Mouse (Mus musculus) intestine, postnatal 0 days (tissue): Measurements from ENCODE around the gene Olfr1395. TPM values are rescaled to one million over a fixed set of nuclear protein-coding genes. Genes with fewer than 3 reads are reported as not detected.

Experiments
- ATAC-seq: fragments of 200-750 bp; cut with Nextera tagmentation; 2 replicates; pipeline ENCODE4 v1.8.0; 2017; ENCODE audit warnings: mild to moderate bottlenecking, moderate TSS enrichment, moderate library complexity
- H3K27ac ChIP-seq: fragments of 300-500 bp; sonication (generic); 2 replicates; pipeline ENCODE4 v1.5.1; 2014; ENCODE audit warnings: mild to moderate bottlenecking, low read depth, low read length, moderate library complexity
- H3K27me3 ChIP-seq: fragments of 300-500 bp; sonication (generic); replicated peaks from 2 replicates; pipeline ENCODE4 v1.6.1; 2014; ENCODE audit warnings: low read length, mixed read lengths; ENCODE audit not compliant: control insufficient read depth, insufficient read depth
- H3K36me3 ChIP-seq: fragments of 300-500 bp; sonication (generic); 2 replicates; pipeline ENCODE4 v1.6.1; 2014; ENCODE audit warnings: mild to moderate bottlenecking, moderate library complexity; ENCODE audit not compliant: control insufficient read depth, insufficient read depth
- H3K4me1 ChIP-seq: fragments of 300-500 bp; sonication (generic); replicated peaks from 2 replicates; pipeline ENCODE4 v1.6.1; 2014; ENCODE audit warnings: antibody characterized with exemption, low read length, mixed read lengths; ENCODE audit not compliant: control insufficient read depth, insufficient read depth
- H3K4me2 ChIP-seq: fragments of 300-500 bp; sonication (generic); replicated peaks from 2 replicates; pipeline ENCODE4 v1.6.1; 2014; ENCODE audit warnings: low read depth, mild to moderate bottlenecking, moderate library complexity
- H3K4me3 ChIP-seq: fragments of 300-500 bp; sonication (generic); 2 replicates; pipeline ENCODE4 v1.5.1; 2014; ENCODE audit warnings: low read depth, low read length
- H3K9ac ChIP-seq: fragments of 300-500 bp; sonication (generic); 2 replicates; pipeline ENCODE4 v1.6.1; 2014; ENCODE audit warnings: mild to moderate bottlenecking, low read depth, low read length
- H3K9me3 ChIP-seq: fragments of 300-500 bp; sonication (generic); 2 replicates; pipeline ENCODE4 v1.6.1; 2016; ENCODE audit warnings: mixed run types; ENCODE audit not compliant: control insufficient read depth
- CTCF ChIP-seq: sonication (generic); IDR thresholded peaks from 2 replicates; pipeline ENCODE4 v1.5.1; 2016; ENCODE audit warnings: low read depth, mild to moderate bottlenecking, control low read depth, antibody characterized with exemption, moderate library complexity
- WGBS: fragments of 180-500 bp; shearing (Covaris S2); extraction: QIAGEN DNeasy Blood & Tissue Kit; methylation state at CpG from one replicate; pipeline ENCODE4 v1.1.7; 2014; 5-methylcytosine and 5-hydroxymethylcytosine counted together
- polyA plus RNA-seq: library from polyadenylated mRNA; unstranded; fragments of >200 nt; fragmentation: Nextera tagmentation; extraction: Ambion mirVana; gene quantifications from 2 replicates; pipeline ENCODE4 v1.2.1, GENCODE M21; 2015

The Olfr1395 gene
- polyA plus RNA-seq, 1 experiment from 2014 or later, result not detected

- Histone ChIP-seq H3K4me2 (no peak overlapping the region), H3K4me3 (no peak overlapping the region), H3K27me3 (no peaks in the 10 kb centered on the region), H3K27ac (no peak overlapping the region), H3K4me1 (0 out of 2 replicates have a peak, but pooled peaks cover 3% of the 10 kb centered on the region), H3K9ac (no peak overlapping the region), H3K9me3 (no peaks in the 10 kb centered on the region), H3K36me3 (no peaks in the 10 kb centered on the region)
- peak; percentile 56; the same call in 1 of the 2 replicates for ATAC-seq
- TF ChIP-seq CTCF, result peak; percentile 97
- WGBS, result 9% methylated on average over 8 of the region's 8 CpGs
These were observed 38.9 kb upstream of the Olfr1395 start for GRCm38 (mm10) chr11:49103047-49103693.

- no peaks in the 10 kb centered on the region for H3K27me3 ChIP-seq
- H3K36me3 ChIP-seq, result no peaks in the 10 kb centered on the region
- H3K27ac ChIP-seq, result no peak overlapping the region
- no peak for ATAC-seq
- 0 out of 2 replicates have a peak, but pooled peaks cover 3% of the 10 kb centered on the region for H3K4me1 ChIP-seq
- WGBS, result 73% methylated on average over 1 of the region's 1 CpGs
- H3K4me3 ChIP-seq, result no peak overlapping the region
- H3K9ac ChIP-seq, result no peak overlapping the region
- H3K9me3 ChIP-seq, result no peaks in the 10 kb centered on the region
- no peak overlapping the region for H3K4me2 ChIP-seq
- TF ChIP-seq CTCF, result no peak
These were observed 36.3 kb upstream of the Olfr1395 start for GRCm38 (mm10) chr11:49105752-49106151.

- Histone ChIP-seq H3K4me1 (0 out of 2 replicates have a peak, but pooled peaks cover 2% of the 10 kb centered on the region), H3K9ac (no peak overlapping the region), H3K4me3 (no peak overlapping the region), H3K9me3 (no peaks in the 10 kb centered on the region), H3K27me3 (no peaks in the 10 kb centered on the region), H3K4me2 (no peak overlapping the region), H3K27ac (no peak overlapping the region), H3K36me3 (no peaks in the 10 kb centered on the region)
- TF ChIP-seq CTCF, result no peak
- WGBS, result 43% methylated on average over 10 of the region's 10 CpGs
- ATAC-seq, result no peak
These were observed 34.2 kb upstream of the Olfr1395 start for GRCm38 (mm10) chr11:49107650-49108537.

- H3K27ac ChIP-seq, result no peak overlapping the region
- H3K36me3 ChIP-seq, result no peaks in the 10 kb centered on the region
- no peak overlapping the region for H3K4me2 ChIP-seq
- H3K4me1 ChIP-seq, result no peaks in the 10 kb centered on the region
- no peaks in the 10 kb centered on the region for H3K9me3 ChIP-seq
- no peak overlapping the region for H3K4me3 ChIP-seq
- 55% methylated on average over 1 of the region's 1 CpGs for WGBS
- ATAC-seq, result no peak
- H3K9ac ChIP-seq, result no peak overlapping the region
- H3K27me3 ChIP-seq, result no peaks in the 10 kb centered on the region
- TF ChIP-seq CTCF, result peak; percentile 75
These were observed 33.2 kb upstream of the Olfr1395 start for GRCm38 (mm10) chr11:49108833-49109232.

DNA sequence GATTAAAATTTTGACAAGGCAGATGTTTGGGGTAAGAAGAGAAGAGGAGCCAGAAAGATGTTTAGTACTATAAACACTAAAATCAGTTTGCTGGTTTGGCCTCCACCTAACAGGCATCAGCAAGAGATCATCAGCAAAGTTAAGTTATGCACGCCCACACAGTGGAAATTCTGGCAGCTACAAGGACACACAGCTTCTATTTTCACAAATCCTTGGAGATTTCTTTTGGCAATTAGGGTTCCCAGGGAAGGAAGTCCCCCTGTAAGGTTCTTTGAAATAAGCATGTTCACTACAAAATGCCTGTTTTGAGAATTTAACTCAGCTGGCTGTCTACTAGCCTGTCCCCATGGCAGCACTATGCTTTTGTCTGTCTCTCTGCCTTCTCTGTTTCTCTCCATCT is 31.1 kb upstream of the Olfr1395 start:
- Histone ChIP-seq H3K4me1 (no peaks in the 10 kb centered on the region), H3K9ac (no peak overlapping the region), H3K9me3 (no peaks in the 10 kb centered on the region), H3K4me3 (no peak overlapping the region), H3K4me2 (no peak overlapping the region), H3K27me3 (no peaks in the 10 kb centered on the region), H3K27ac (no peak overlapping the region), H3K36me3 (no peaks in the 10 kb centered on the region)
- WGBS, result 81% methylated on average over 1 of the region's 1 CpGs
- no peak for ATAC-seq
- no peak for TF ChIP-seq CTCF

DNA sequence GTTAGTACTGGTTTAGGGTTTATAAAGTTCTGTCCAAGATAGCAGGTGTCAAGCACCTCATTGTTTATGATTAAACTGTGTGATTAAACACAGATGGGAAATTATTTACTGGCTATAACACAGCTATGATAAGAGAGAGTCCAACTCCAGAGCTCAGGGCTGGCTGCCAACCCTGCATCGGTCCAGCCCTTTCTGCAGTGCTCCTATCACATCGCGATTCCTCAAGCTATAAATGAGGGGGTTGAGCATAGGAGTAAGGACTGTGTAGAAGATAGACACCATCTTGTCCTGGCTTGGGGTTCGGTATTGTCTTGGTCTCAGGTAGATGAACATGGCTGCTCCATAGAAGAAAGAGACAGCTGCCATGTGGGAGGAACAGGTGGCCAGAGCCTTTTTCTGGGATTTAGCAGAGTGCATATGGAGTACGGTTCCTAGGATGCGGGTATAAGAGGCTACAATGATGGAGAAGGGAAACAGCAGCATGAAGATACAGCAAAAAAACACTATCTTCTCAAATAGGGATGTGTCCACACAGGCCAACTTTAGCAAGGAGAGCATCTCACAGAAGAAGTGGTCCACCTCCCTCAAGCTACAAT is 29.4 kb upstream of the Olfr1395 start:
- no peak overlapping the region for H3K4me3 ChIP-seq
- TF ChIP-seq CTCF, result no peak
- no peaks in the 10 kb centered on the region for H3K9me3 ChIP-seq
- peak; percentile 25; the same call in 1 of the 2 replicates for ATAC-seq
- H3K4me1 ChIP-seq, result no peaks in the 10 kb centered on the region
- H3K27ac ChIP-seq, result no peak overlapping the region
- no peaks in the 10 kb centered on the region for H3K36me3 ChIP-seq
- no peak overlapping the region for H3K4me2 ChIP-seq
- WGBS, result 61% methylated on average over 6 of the region's 6 CpGs
- H3K9ac ChIP-seq, result no peak overlapping the region
- H3K27me3 ChIP-seq, result no peaks in the 10 kb centered on the region
